Mouse (Mus musculus): Measurements from ENCODE around the gene Scn1b. TPM values are rescaled to one million over a fixed set of nuclear protein-coding genes. Genes with fewer than 3 reads are reported as not detected.

The Scn1b gene
- total and polyA plus RNA-seq, 2 experiments from 2014 or later, result 26.7 to 29.8 TPM

GRCm38 (mm10) chr7:31109796-31110195 is 17.0 kb downstream of the Scn1b start:
- Histone ChIP-seq H3K27me3 (ENCODE audit: insufficient read depth, low read length) (no peaks in the 10 kb centered on the region), H3K4me2 (ENCODE audit: low read depth) (no peak overlapping the region), H3K27ac (ENCODE audit: low read depth, low read length) (no peak overlapping the region), H3K36me3 (ENCODE audit: insufficient read depth) (no peaks in the 10 kb centered on the region), H3K9ac (no peak overlapping the region), H3K4me1 (ENCODE audit: insufficient read depth) (no peaks in the 10 kb centered on the region), H3K9me3 (ENCODE audit: low read length) (no peaks in the 10 kb centered on the region), H3K4me3 (ENCODE audit: low read depth, low read length) (no peak overlapping the region)
- DNase-seq, result no peak
- no peak for TF ChIP-seq CTCF (IDR thresholded peaks at IDR 0.05; ENCODE audit: low read depth)
- 85% methylated on average over 5 of the region's 5 CpGs for WGBS
- ATAC-seq, result no peak

- Histone ChIP-seq H3K9ac (no peak overlapping the region), H3K4me1 (ENCODE audit: insufficient read depth) (no peaks in the 10 kb centered on the region), H3K4me3 (ENCODE audit: low read depth, low read length) (no peak overlapping the region), H3K27me3 (ENCODE audit: insufficient read depth, low read length) (no peaks in the 10 kb centered on the region), H3K27ac (ENCODE audit: low read depth, low read length) (no peak overlapping the region), H3K36me3 (ENCODE audit: insufficient read depth) (no peaks in the 10 kb centered on the region), H3K4me2 (ENCODE audit: low read depth) (no peak overlapping the region), H3K9me3 (ENCODE audit: low read length) (no peaks in the 10 kb centered on the region)
- ATAC-seq (no peak), DNase-seq (no peak)
- TF ChIP-seq CTCF (IDR thresholded peaks at IDR 0.05; ENCODE audit: low read depth), result no peak
- 29% methylated on average over 7 of the region's 7 CpGs for WGBS
These were observed 17.7 kb downstream of the Scn1b start for GRCm38 (mm10) chr7:31109091-31109490.

GRCm38 (mm10) chr7:31107781-31108180 is 19.0 kb downstream of the Scn1b start:
- H3K4me1 ChIP-seq (ENCODE audit: insufficient read depth), result no peaks in the 10 kb centered on the region
- 89% methylated on average over 11 of the region's 11 CpGs for WGBS
- TF ChIP-seq CTCF (IDR thresholded peaks at IDR 0.05; ENCODE audit: low read depth), result no peak
- H3K9ac ChIP-seq, result no peak overlapping the region
- no peaks in the 10 kb centered on the region for H3K9me3 ChIP-seq (ENCODE audit: low read length)
- no peaks in the 10 kb centered on the region for H3K27me3 ChIP-seq (ENCODE audit: insufficient read depth, low read length)
- no peak overlapping the region for H3K4me3 ChIP-seq (ENCODE audit: low read depth, low read length)
- ATAC-seq (no peak), DNase-seq (no peak)
- no peak overlapping the region for H3K4me2 ChIP-seq (ENCODE audit: low read depth)
- no peak overlapping the region for H3K27ac ChIP-seq (ENCODE audit: low read depth, low read length)
- no peaks in the 10 kb centered on the region for H3K36me3 ChIP-seq (ENCODE audit: insufficient read depth)

GRCm38 (mm10) chr7:31106166-31106565 is 20.6 kb downstream of the Scn1b start:
- 67% methylated on average over 3 of the region's 3 CpGs for WGBS
- H3K4me3 ChIP-seq (ENCODE audit: low read depth, low read length), result no peak overlapping the region

GRCm38 (mm10) chr7:31105061-31105768 is 21.6 kb downstream of the Scn1b start:
- no peak overlapping the region for H3K27ac ChIP-seq (ENCODE audit: low read depth, low read length)
- no peak for DNase-seq
- no peak overlapping the region for H3K9ac ChIP-seq
- no peak overlapping the region for H3K4me2 ChIP-seq (ENCODE audit: low read depth)
- no peaks in the 10 kb centered on the region for H3K4me1 ChIP-seq (ENCODE audit: insufficient read depth)
- no peaks in the 10 kb centered on the region for H3K27me3 ChIP-seq (ENCODE audit: insufficient read depth, low read length)
- ATAC-seq, result no peak
- H3K9me3 ChIP-seq (ENCODE audit: low read length), result no peaks in the 10 kb centered on the region
- H3K4me3 ChIP-seq (ENCODE audit: low read depth, low read length), result no peak overlapping the region
- peak; percentile 52 for TF ChIP-seq CTCF (IDR thresholded peaks at IDR 0.05; ENCODE audit: low read depth)
- no peaks in the 10 kb centered on the region for H3K36me3 ChIP-seq (ENCODE audit: insufficient read depth)
- WGBS, result 70% methylated on average over 15 of the region's 15 CpGs

More at GRCm38 (mm10) chr7:31106166-31106565, 20.6 kb downstream of the Scn1b start:
- Histone ChIP-seq H3K9me3 (ENCODE audit: low read length) (no peaks in the 10 kb centered on the region), H3K27ac (ENCODE audit: low read depth, low read length) (no peak overlapping the region), H3K9ac (no peak overlapping the region), H3K36me3 (ENCODE audit: insufficient read depth) (no peaks in the 10 kb centered on the region), H3K4me2 (ENCODE audit: low read depth) (no peak overlapping the region), H3K4me1 (ENCODE audit: insufficient read depth) (no peaks in the 10 kb centered on the region), H3K27me3 (ENCODE audit: insufficient read depth, low read length) (no peaks in the 10 kb centered on the region)
- no peak for TF ChIP-seq CTCF (IDR thresholded peaks at IDR 0.05; ENCODE audit: low read depth)
- no peak for DNase-seq
- ATAC-seq, result no peak

- no peak for TF ChIP-seq CTCF (IDR thresholded peaks at IDR 0.05; ENCODE audit: low read depth)
- H3K4me3 ChIP-seq (ENCODE audit: low read depth, low read length), result no peak overlapping the region
- DNase-seq, result no peak
- H3K36me3 ChIP-seq (ENCODE audit: insufficient read depth), result no peaks in the 10 kb centered on the region
- H3K27me3 ChIP-seq (ENCODE audit: insufficient read depth, low read length), result no peaks in the 10 kb centered on the region
- no peak overlapping the region for H3K27ac ChIP-seq (ENCODE audit: low read depth, low read length)
- no peak overlapping the region for H3K9ac ChIP-seq
- H3K4me1 ChIP-seq (ENCODE audit: insufficient read depth), result no peaks in the 10 kb centered on the region
- H3K9me3 ChIP-seq (ENCODE audit: low read length), result no peaks in the 10 kb centered on the region
- no peak for ATAC-seq
- no peak overlapping the region for H3K4me2 ChIP-seq (ENCODE audit: low read depth)
- WGBS, result 85% methylated on average over 14 of the region's 14 CpGs
These were observed 26.0 kb downstream of the Scn1b start for GRCm38 (mm10) chr7:31100786-31101185.

- Histone ChIP-seq H3K4me2 (ENCODE audit: low read depth) (no peak overlapping the region), H3K36me3 (ENCODE audit: insufficient read depth) (no peaks in the 10 kb centered on the region), H3K27me3 (ENCODE audit: insufficient read depth, low read length) (no peaks in the 10 kb centered on the region), H3K4me1 (ENCODE audit: insufficient read depth) (no peaks in the 10 kb centered on the region), H3K4me3 (ENCODE audit: low read depth, low read length) (no peak overlapping the region), H3K9me3 (ENCODE audit: low read length) (no peaks in the 10 kb centered on the region), H3K9ac (no peak overlapping the region), H3K27ac (ENCODE audit: low read depth, low read length) (no peak overlapping the region)
- 0 out of 2 replicates have a peak, but pooled peaks have one; percentile 14 for TF ChIP-seq CTCF (IDR thresholded peaks at IDR 0.05; ENCODE audit: low read depth)
- 88% methylated on average over 6 of the region's 6 CpGs for WGBS
- DNase-seq, result no peak
- ATAC-seq, result no peak
These were observed 27.2 kb downstream of the Scn1b start for GRCm38 (mm10) chr7:31099612-31099982.

Measured in forebrain, postnatal 0 days (tissue).